8 mouse cellular contexts compared by ENCODE assay signal in genomic region chr13:95719320-95720232, GRCm38 (mm10). TPM values are rescaled to one million over a fixed set of nuclear protein-coding genes. Genes with fewer than 3 reads are reported as not detected.
A peak's percentile ranks its signal among the peaks of the same experiment; 100 is the strongest.
DNase-seq lines count a peak whose midpoint lies in the region; ATAC-seq and TF ChIP-seq lines count a peak whose summit lies in the region.

No protein-coding gene starts in this region.

- peak; percentile 87 for TF ChIP-seq CTCF in intestine, postnatal 0 days (IDR thresholded peaks at IDR 0.05; ENCODE audit: low read depth)

- H3K9me3 ChIP-seq in embryonic facial prominence, embryonic 10.5 days = no peaks in the 10 kb centered on the region
- no peaks in the 10 kb centered on the region for H3K9me3 ChIP-seq in intestine, postnatal 0 days (ENCODE audit: control insufficient read depth)
- no peaks in the 10 kb centered on the region for H3K9me3 ChIP-seq in midbrain, embryonic 10.5 days (replicated peaks)

- peaks cover 6% of the 10 kb centered on the region for H3K4me1 ChIP-seq in embryonic facial prominence, embryonic 10.5 days
- H3K4me1 ChIP-seq in intestine, postnatal 0 days (replicated peaks; ENCODE audit: control insufficient read depth, insufficient read depth, low read length) = no peaks in the 10 kb centered on the region
- H3K4me1 ChIP-seq in midbrain, embryonic 10.5 days = peaks cover 5% of the 10 kb centered on the region; the same call in 1 of the 2 replicates

- peak overlapping the region; percentile 37 for H3K4me2 ChIP-seq in intestine, postnatal 0 days (replicated peaks; ENCODE audit: low read depth)

- peak overlapping the region; percentile 43 for H3K4me3 ChIP-seq in embryonic facial prominence, embryonic 10.5 days
- no peak overlapping the region for H3K4me3 ChIP-seq in intestine, postnatal 0 days (ENCODE audit: low read depth, low read length)
- H3K4me3 ChIP-seq in midbrain, embryonic 10.5 days = no peak overlapping the region; the same call in 1 of the 2 replicates

- no peak overlapping the region for H3K9ac ChIP-seq in intestine, postnatal 0 days (ENCODE audit: low read depth, low read length)

- peak overlapping the region; percentile 30; the same call in 1 of the 2 replicates for H3K27ac ChIP-seq in embryonic facial prominence, embryonic 10.5 days (replicated peaks)
- H3K27ac ChIP-seq in intestine, postnatal 0 days (ENCODE audit: low read depth, low read length) = no peak overlapping the region
- peak overlapping the region; percentile 49; the same call in 1 of the 2 replicates for H3K27ac ChIP-seq in midbrain, embryonic 10.5 days (replicated peaks)

- no peaks in the 10 kb centered on the region for H3K27me3 ChIP-seq in embryonic facial prominence, embryonic 10.5 days (replicated peaks; ENCODE audit: low read depth, poor library complexity, severe bottlenecking)
- H3K27me3 ChIP-seq in intestine, postnatal 0 days (replicated peaks; ENCODE audit: control insufficient read depth, insufficient read depth, low read length) = no peaks in the 10 kb centered on the region
- no peaks in the 10 kb centered on the region for H3K27me3 ChIP-seq in midbrain, embryonic 10.5 days (ENCODE audit: low read depth, poor library complexity, severe bottlenecking)

- WGBS in embryonic facial prominence, embryonic 10.5 days = 59% methylated on average over 14 of the region's 14 CpGs
- WGBS in intestine, postnatal 0 days = 58% methylated on average over 14 of the region's 14 CpGs
- 60% methylated on average over 14 of the region's 14 CpGs for WGBS in midbrain, embryonic 10.5 days

- peak; percentile 36 for DNase-seq in 3134 (ENCODE audit: extremely low read depth, insufficient read length, low spot score)
- peak; percentile 78 for DNase-seq in adrenal gland, postnatal 10 days
- peak; percentile 73 for DNase-seq in embryonic facial prominence, embryonic 10.5 days (ENCODE audit: low spot score)
- peak; percentile 90 for DNase-seq in heart, adult 11 months
- peak; percentile 53 to 74 for DNase-seq in left cerebral cortex, postnatal 36 days (ENCODE audit: low spot score in 2 of 2)
- peak; percentile 51 for DNase-seq in midbrain, embryonic 10.5 days (ENCODE audit: low spot score)
- peak; percentile 55 for DNase-seq in right cerebral cortex, postnatal 4 days

- ATAC-seq in intestine, postnatal 0 days = 0 out of 2 replicates have a peak, but pooled peaks have one; percentile 36

- intact Hi-C loops in left cerebral cortex, postnatal 36 days (cut with DNase I) = loop anchor here (1.0 kb wide), 1 partner anchor 156 kb away; no protein-coding TSS in a partner anchor

- peaks cover 27% of the 10 kb centered on the region for H3K36me3 ChIP-seq in embryonic facial prominence, embryonic 10.5 days (replicated peaks)
- H3K36me3 ChIP-seq in intestine, postnatal 0 days (ENCODE audit: control insufficient read depth, insufficient read depth) = peaks cover 15% of the 10 kb centered on the region; the same call in 1 of the 2 replicates
- H3K36me3 ChIP-seq in midbrain, embryonic 10.5 days = peaks cover 55% of the 10 kb centered on the region

RNA-seq across cellular contexts. Expression of gene F2rl2, which starts 22.9 kb away (rescaled TPM):
- under 1 TPM; 0.24 to 0.36 TPM for total RNA-seq in adrenal gland, postnatal 10 days (2021)
- polyA plus RNA-seq in embryonic facial prominence, embryonic 10.5 days (2016; fragmentation: Nextera tagmentation; extraction: Ambion mirVana) = 1.7 and 2.0 TPM in 2 replicates
- 0.17 and 0.43 TPM in 2 replicates for polyA plus RNA-seq in intestine, postnatal 0 days (2015; fragmentation: Nextera tagmentation; extraction: Ambion mirVana)
- under 1 TPM; 0.77 to 0.94 TPM for total RNA-seq in left cerebral cortex, postnatal 36 days (2021)
- polyA plus RNA-seq in midbrain, embryonic 10.5 days (2016; fragmentation: Nextera tagmentation; extraction: Ambion mirVana) = 1.5 and 2.3 TPM in 2 replicates

Comparison
In these comparisons a context has a peak if more than half of its experiments do, and no peak if none do; other contexts are left out.
1. DNase-seq: peak in every context shown above with its lines; median percentile 90 in heart, adult 11 months; 78 in adrenal gland, postnatal 10 days; 73 in embryonic facial prominence, embryonic 10.5 days; 64 in left cerebral cortex, postnatal 36 days; 55 in right cerebral cortex, postnatal 4 days; 51 in midbrain, embryonic 10.5 days; 36 in 3134.